Mouse (Mus musculus) intestine, postnatal 0 days (tissue): ENCODE measurements around the gene Dicer1. TPM values are rescaled to one million over a fixed set of nuclear protein-coding genes. Genes with fewer than 3 reads are reported as not detected.
A peak's percentile ranks its signal among the peaks of the same experiment; 100 is the strongest.

Experiments
- ATAC-seq: fragments of 200-750 bp; cut with Nextera tagmentation; 2 replicates; pipeline ENCODE4 v1.8.0; 2017; ENCODE audit warnings: mild to moderate bottlenecking, moderate TSS enrichment, moderate library complexity
- H3K27ac ChIP-seq: fragments of 300-500 bp; sonication (generic); 2 replicates; pipeline ENCODE4 v1.5.1; 2014; ENCODE audit warnings: mild to moderate bottlenecking, low read depth, low read length, moderate library complexity
- H3K27me3 ChIP-seq: fragments of 300-500 bp; sonication (generic); replicated peaks from 2 replicates; pipeline ENCODE4 v1.6.1; 2014; ENCODE audit warnings: low read length, mixed read lengths; ENCODE audit not compliant: control insufficient read depth, insufficient read depth
- H3K36me3 ChIP-seq: fragments of 300-500 bp; sonication (generic); 2 replicates; pipeline ENCODE4 v1.6.1; 2014; ENCODE audit warnings: mild to moderate bottlenecking, moderate library complexity; ENCODE audit not compliant: control insufficient read depth, insufficient read depth
- H3K4me1 ChIP-seq: fragments of 300-500 bp; sonication (generic); replicated peaks from 2 replicates; pipeline ENCODE4 v1.6.1; 2014; ENCODE audit warnings: antibody characterized with exemption, low read length, mixed read lengths; ENCODE audit not compliant: control insufficient read depth, insufficient read depth
- H3K4me2 ChIP-seq: fragments of 300-500 bp; sonication (generic); replicated peaks from 2 replicates; pipeline ENCODE4 v1.6.1; 2014; ENCODE audit warnings: low read depth, mild to moderate bottlenecking, moderate library complexity
- H3K4me3 ChIP-seq: fragments of 300-500 bp; sonication (generic); 2 replicates; pipeline ENCODE4 v1.5.1; 2014; ENCODE audit warnings: low read depth, low read length
- H3K9ac ChIP-seq: fragments of 300-500 bp; sonication (generic); 2 replicates; pipeline ENCODE4 v1.6.1; 2014; ENCODE audit warnings: mild to moderate bottlenecking, low read depth, low read length
- H3K9me3 ChIP-seq: fragments of 300-500 bp; sonication (generic); 2 replicates; pipeline ENCODE4 v1.6.1; 2016; ENCODE audit warnings: mixed run types; ENCODE audit not compliant: control insufficient read depth
- CTCF ChIP-seq: sonication (generic); IDR thresholded peaks from 2 replicates; pipeline ENCODE4 v1.5.1; 2016; ENCODE audit warnings: low read depth, mild to moderate bottlenecking, control low read depth, antibody characterized with exemption, moderate library complexity
- WGBS: fragments of 180-500 bp; shearing (Covaris S2); extraction: QIAGEN DNeasy Blood & Tissue Kit; methylation state at CpG from one replicate; pipeline ENCODE4 v1.1.7; 2014; 5-methylcytosine and 5-hydroxymethylcytosine counted together
- polyA plus RNA-seq: library from polyadenylated mRNA; unstranded; fragments of >200 nt; fragmentation: Nextera tagmentation; extraction: Ambion mirVana; gene quantifications from 2 replicates; pipeline ENCODE4 v1.2.1, GENCODE M21; 2015

Gene Dicer1
- polyA plus RNA-seq, 1 experiment from 2014 or later = 16.0 TPM

GRCm38 (mm10) chr12:104718956-104719355 lies 32.8 kb downstream of the Dicer1 start:
- Histone ChIP-seq H3K4me2 (no peak overlapping the region), H3K36me3 (peaks cover 45% of the 10 kb centered on the region), H3K9me3 (no peaks in the 10 kb centered on the region), H3K27me3 (no peaks in the 10 kb centered on the region), H3K9ac (no peak overlapping the region), H3K27ac (no peak overlapping the region), H3K4me1 (no peaks in the 10 kb centered on the region), H3K4me3 (no peak overlapping the region)
- ATAC-seq = no peak
- 77% methylated on average over 5 of the region's 5 CpGs for WGBS
- no peak for TF ChIP-seq CTCF

GRCm38 (mm10) chr12:104716409-104716808 lies 35.3 kb downstream of the Dicer1 start:
- Histone ChIP-seq H3K4me3 (no peak overlapping the region), H3K9me3 (no peaks in the 10 kb centered on the region), H3K4me1 (no peaks in the 10 kb centered on the region), H3K27ac (no peak overlapping the region), H3K27me3 (no peaks in the 10 kb centered on the region), H3K9ac (no peak overlapping the region), H3K4me2 (no peak overlapping the region), H3K36me3 (peaks cover 52% of the 10 kb centered on the region)
- 87% methylated on average over 5 of the region's 5 CpGs for WGBS
- no peak for ATAC-seq
- TF ChIP-seq CTCF = no peak

DNA sequence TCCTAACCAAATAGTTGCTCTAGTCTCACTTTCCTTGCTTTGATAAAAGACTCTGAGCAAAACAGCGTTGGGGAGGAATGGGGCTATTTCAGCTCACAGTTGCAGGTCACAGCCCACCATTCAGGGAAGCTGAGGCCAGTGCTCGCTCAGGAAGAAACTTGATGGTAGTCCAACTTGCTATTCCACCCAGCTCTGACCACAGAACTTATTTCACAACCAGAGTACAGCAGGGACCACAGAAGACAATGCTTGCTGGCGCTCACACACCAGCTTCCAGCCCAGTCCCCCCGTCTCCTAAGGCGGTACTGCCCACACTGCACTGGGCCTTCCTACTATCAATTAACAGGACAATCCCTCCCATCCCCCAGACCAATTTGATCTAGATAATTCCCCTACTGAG lies 36.3 kb downstream of the Dicer1 start:
- Histone ChIP-seq H3K9me3 (no peaks in the 10 kb centered on the region), H3K27ac (no peak overlapping the region), H3K27me3 (no peaks in the 10 kb centered on the region), H3K4me3 (no peak overlapping the region), H3K36me3 (peaks cover 54% of the 10 kb centered on the region), H3K4me1 (no peaks in the 10 kb centered on the region), H3K9ac (no peak overlapping the region), H3K4me2 (no peak overlapping the region)
- 91% methylated on average over 5 of the region's 5 CpGs for WGBS
- no peak for TF ChIP-seq CTCF
- ATAC-seq = no peak

- WGBS = 84% methylated on average over 7 of the region's 7 CpGs
- H3K4me1 ChIP-seq = no peaks in the 10 kb centered on the region
- no peak overlapping the region for H3K9ac ChIP-seq
- no peak for TF ChIP-seq CTCF
- no peak for ATAC-seq
- peaks cover 79% of the 10 kb centered on the region for H3K36me3 ChIP-seq
- H3K4me3 ChIP-seq = no peak overlapping the region
- no peaks in the 10 kb centered on the region for H3K9me3 ChIP-seq
- no peak overlapping the region for H3K4me2 ChIP-seq
- no peak overlapping the region for H3K27ac ChIP-seq
- H3K27me3 ChIP-seq = no peaks in the 10 kb centered on the region
Measured at GRCm38 (mm10) chr12:104700266-104700665, 51.5 kb downstream of the Dicer1 start.

DNA sequence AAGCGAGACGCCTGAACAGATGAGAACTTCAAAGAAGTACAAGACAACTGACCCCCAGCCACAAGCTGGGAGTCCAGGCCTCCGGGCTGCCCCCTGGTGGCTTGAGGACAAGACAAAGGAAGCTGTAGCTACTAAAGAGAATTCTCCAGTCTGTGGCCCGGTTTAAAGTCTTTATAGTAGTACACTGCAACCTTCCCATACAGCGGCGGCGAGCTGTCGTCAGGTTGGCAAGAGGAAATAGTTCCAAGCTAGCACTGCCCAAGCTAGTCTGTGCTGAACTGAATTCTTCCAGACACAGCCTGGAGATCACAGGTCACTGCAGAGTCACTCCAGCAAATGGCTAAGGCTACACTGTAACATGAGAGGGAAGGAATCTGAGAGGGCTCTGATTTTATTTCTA lies 52.0 kb downstream of the Dicer1 start:
- peak; percentile 68 for TF ChIP-seq CTCF
- Histone ChIP-seq H3K36me3 (peaks cover 76% of the 10 kb centered on the region), H3K27me3 (no peaks in the 10 kb centered on the region), H3K4me1 (no peaks in the 10 kb centered on the region), H3K4me2 (no peak overlapping the region), H3K9me3 (no peaks in the 10 kb centered on the region), H3K27ac (no peak overlapping the region), H3K4me3 (no peak overlapping the region), H3K9ac (no peak overlapping the region)
- ATAC-seq = no peak
- WGBS = 61% methylated on average over 8 of the region's 8 CpGs

GRCm38 (mm10) chr12:104695514-104695913 lies 56.2 kb downstream of the Dicer1 start:
- H3K27me3 ChIP-seq = no peaks in the 10 kb centered on the region
- H3K9ac ChIP-seq = no peak overlapping the region
- no peak overlapping the region for H3K27ac ChIP-seq
- WGBS = 91% methylated on average over 2 of the region's 2 CpGs
- H3K4me2 ChIP-seq = no peak overlapping the region
- no peaks in the 10 kb centered on the region for H3K9me3 ChIP-seq
- H3K36me3 ChIP-seq = peaks cover 68% of the 10 kb centered on the region
- ATAC-seq = no peak
- TF ChIP-seq CTCF = no peak
- H3K4me1 ChIP-seq = no peaks in the 10 kb centered on the region
- no peak overlapping the region for H3K4me3 ChIP-seq

DNA sequence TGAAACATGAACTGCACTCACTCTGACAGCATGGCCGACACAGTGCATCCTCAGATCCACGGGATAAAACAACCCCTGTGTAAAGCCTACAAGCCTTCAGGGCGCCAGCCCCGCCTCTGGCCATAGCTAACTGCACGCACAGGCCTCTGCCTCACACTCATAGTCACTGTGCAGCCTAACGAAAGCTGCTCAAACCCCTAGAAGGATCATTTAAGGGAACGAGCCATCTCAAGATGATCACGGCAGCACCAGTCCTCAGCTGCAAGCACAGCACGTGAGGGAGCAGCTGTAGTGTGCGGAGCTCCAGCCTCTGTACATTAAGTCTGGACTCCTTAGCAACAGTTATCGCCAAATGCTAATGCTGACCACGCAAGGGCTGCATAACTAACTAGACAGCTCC lies 58.9 kb downstream of the Dicer1 start:
- TF ChIP-seq CTCF = no peak
- no peaks in the 10 kb centered on the region for H3K4me1 ChIP-seq
- WGBS = 84% methylated on average over 12 of the region's 12 CpGs
- H3K27ac ChIP-seq = no peak overlapping the region
- ATAC-seq = no peak
- H3K4me3 ChIP-seq = no peak overlapping the region
- H3K9me3 ChIP-seq = no peaks in the 10 kb centered on the region
- no peak overlapping the region for H3K4me2 ChIP-seq
- H3K36me3 ChIP-seq = peaks cover 54% of the 10 kb centered on the region
- no peaks in the 10 kb centered on the region for H3K27me3 ChIP-seq
- no peak overlapping the region for H3K9ac ChIP-seq
